Mouse (Mus musculus): ENCODE data around the gene Fmnl3. TPM values are rescaled to one million over a fixed set of nuclear protein-coding genes. Genes with fewer than 3 reads are reported as not detected.

The Fmnl3 gene
- total RNA-seq, 2 experiments from 2014 or later: 9.3 to 11.3 TPM

Other genes starting within 250 kb of the Fmnl3 start
- 10 to 100 TPM; 30.9 to 35.3 TPM for gene Spats2, start 244.6 kb downstream of the Fmnl3 start, total RNA-seq (2021)
- gene Kcnh3, start 145.6 kb downstream of the Fmnl3 start, total RNA-seq (2021): 10 to 100 TPM; 81.0 to 84.7 TPM
- gene Mcrs1, start 118.5 kb downstream of the Fmnl3 start, total RNA-seq (2021): 10 to 100 TPM; 68.5 to 71.8 TPM
- 100 to 1,000 TPM in 1 of 2 experiments, 10 to 100 TPM in 1; 81.5 to 116 TPM for gene Prpf40b, start 75.4 kb downstream of the Fmnl3 start, total RNA-seq (2021)
- 1 to 10 TPM; 1.2 to 1.3 TPM for gene Fam186b, start 74.6 kb downstream of the Fmnl3 start, total RNA-seq (2021)
- gene Tmbim6, start 22.4 kb upstream of the Fmnl3 start, total RNA-seq (2021): 100 to 1,000 TPM; 359 to 369 TPM
- gene Nckap5l, start 87.3 kb upstream of the Fmnl3 start, total RNA-seq (2021): 10 to 100 TPM; 18.4 to 26.0 TPM
- gene Bcdin3d, start 104.2 kb upstream of the Fmnl3 start, total RNA-seq (2021): 1 to 10 TPM; 5.0 to 5.3 TPM
- gene Faim2, start 157.7 kb upstream of the Fmnl3 start, total RNA-seq (2021): 100 to 1,000 TPM; 317 to 343 TPM
- gene Aqp2, start 208.6 kb upstream of the Fmnl3 start, total RNA-seq (2021): under 1 TPM in 1 of 2 experiments, not detected in 1; 0.20 TPM
- under 1 TPM in 1 of 2 experiments, not detected in 1; 0.15 TPM for gene Aqp5, start 220.3 kb upstream of the Fmnl3 start, total RNA-seq (2021)
- gene Aqp6, start 230.9 kb upstream of the Fmnl3 start, total RNA-seq (2021): not detected

All from layer of hippocampus, postnatal 25 days (tissue).